Mouse (Mus musculus) adrenal gland, adult 18-20 months (tissue): ENCODE data around the gene Dand5. TPM values are rescaled to one million over a fixed set of nuclear protein-coding genes. Genes with fewer than 3 reads are reported as not detected.
A peak's percentile ranks its signal among the peaks of the same experiment; 100 is the strongest.

Experiments used
- DNase-seq, 2 experiments: peaks; one replicate each; pipeline ENCODE4 v3.0.0; 2021 to 2022; ENCODE audit warnings: low spot score in 2 of 2
- total RNA-seq, 2 experiments: library from RNA; stranded (reverse); gene quantifications; 1 replicate in 1 of 2; 2 replicates in 1 of 2; pipeline ENCODE4 v1.2.3; 2021

Gene Dand5
- total RNA-seq, 2 experiments from 2014 or later: 10.6 to 10.8 TPM

GRCm38 (mm10) chr8:84784681-84785505 is 37.7 kb downstream of the Dand5 start:
- no peak for DNase-seq

- no peak for DNase-seq
Observed at GRCm38 (mm10) chr8:84783919-84784581, 38.6 kb downstream of the Dand5 start.

GRCm38 (mm10) chr8:84783198-84783918 is 39.3 kb downstream of the Dand5 start:
- no peak for DNase-seq

GRCm38 (mm10) chr8:84782680-84783079 is 39.9 kb downstream of the Dand5 start:
- DNase-seq: no peak

- DNase-seq: no peak
Observed at GRCm38 (mm10) chr8:84781686-84782505, 40.7 kb downstream of the Dand5 start.

- DNase-seq: no peak
Observed at GRCm38 (mm10) chr8:84780949-84781680, 41.5 kb downstream of the Dand5 start.

- DNase-seq: no peak
Observed at GRCm38 (mm10) chr8:84780225-84780555, 42.4 kb downstream of the Dand5 start.

GRCm38 (mm10) chr8:84779519-84780224 is 43.0 kb downstream of the Dand5 start:
- no peak for DNase-seq

- DNase-seq: no peak
Observed at GRCm38 (mm10) chr8:84778638-84779380, 43.8 kb downstream of the Dand5 start.

GRCm38 (mm10) chr8:84777899-84778637 is 44.6 kb downstream of the Dand5 start:
- no peak for DNase-seq

- no peak for DNase-seq
Observed at GRCm38 (mm10) chr8:84776569-84776968, 46.1 kb downstream of the Dand5 start.

- no peak for DNase-seq
Observed at GRCm38 (mm10) chr8:84775621-84776113, 47.0 kb downstream of the Dand5 start.

- DNase-seq: no peak
Observed at GRCm38 (mm10) chr8:84775105-84775591, 47.5 kb downstream of the Dand5 start.

- DNase-seq: no peak
Observed at GRCm38 (mm10) chr8:84774473-84774911, 48.1 kb downstream of the Dand5 start.

GRCm38 (mm10) chr8:84773833-84774232 is 48.8 kb downstream of the Dand5 start:
- peak in 1 of 2 experiments; percentile 21 for DNase-seq

- DNase-seq: no peak
Observed at GRCm38 (mm10) chr8:84773304-84773703, 49.3 kb downstream of the Dand5 start.

- no peak for DNase-seq
Observed at GRCm38 (mm10) chr8:84772628-84773027, 50.0 kb downstream of the Dand5 start.

- DNase-seq: no peak
Observed at GRCm38 (mm10) chr8:84771941-84772378, 50.7 kb downstream of the Dand5 start.
